Mouse (Mus musculus) lung, embryonic 14.5 days (tissue): Measurements from ENCODE around the gene Flt3. TPM values are rescaled to one million over a fixed set of nuclear protein-coding genes. Genes with fewer than 3 reads are reported as not detected.
A peak's percentile ranks its signal among the peaks of the same experiment; 100 is the strongest.

ENCODE experiments used
- ATAC-seq: fragments of 200-750 bp; cut with Nextera tagmentation; 2 replicates; pipeline ENCODE4 v1.8.0; 2017; ENCODE audit warnings: mild to moderate bottlenecking, moderate TSS enrichment, moderate library complexity; ENCODE audit not compliant: insufficient read depth
- DNase-seq: peaks from one replicate; pipeline ENCODE4 v3.0.0-alpha.2; 2015
- H3K27ac ChIP-seq: fragments of 300-500 bp; sonication (generic); 2 replicates; pipeline ENCODE4 v1.5.1; 2014; ENCODE audit warnings: low read depth, mild to moderate bottlenecking, moderate library complexity
- H3K27me3 ChIP-seq: fragments of 300-500 bp; sonication (generic); 2 replicates; pipeline ENCODE4 v1.6.1; 2014; ENCODE audit warnings: low read length, control low read depth; ENCODE audit not compliant: insufficient read depth
- H3K36me3 ChIP-seq: fragments of 300-500 bp; sonication (generic); 2 replicates; pipeline ENCODE4 v1.6.1; 2014; ENCODE audit warnings: control low read depth; ENCODE audit not compliant: insufficient read depth
- H3K4me1 ChIP-seq: fragments of 300-500 bp; sonication (generic); 2 replicates; pipeline ENCODE4 v1.6.1; 2014; ENCODE audit warnings: antibody characterized with exemption, control low read depth; ENCODE audit not compliant: insufficient read depth
- H3K4me2 ChIP-seq: fragments of 300-500 bp; sonication (generic); 2 replicates; pipeline ENCODE4 v1.6.1; 2014; ENCODE audit warnings: mild to moderate bottlenecking
- H3K4me3 ChIP-seq: fragments of 300-500 bp; sonication (generic); 2 replicates; pipeline ENCODE4 v1.5.1; 2014; ENCODE audit warnings: low read depth, low read length
- H3K9ac ChIP-seq: fragments of 300-500 bp; sonication (generic); 2 replicates; pipeline ENCODE4 v1.6.1; 2014
- H3K9me3 ChIP-seq: fragments of 300-500 bp; sonication (generic); 2 replicates; pipeline ENCODE4 v1.6.1; 2016; ENCODE audit warnings: low read depth, low read length, control low read depth
- CTCF ChIP-seq: IDR thresholded peaks from 2 replicates; pipeline ENCODE4 v1.5.1; 2016; ENCODE audit warnings: antibody characterized with exemption, low read depth
- WGBS: fragments of 180-500 bp; shearing (Covaris S2); extraction: QIAGEN DNeasy Blood & Tissue Kit; methylation state at CpG from one replicate; pipeline ENCODE4 v1.1.7; 2014; 5-methylcytosine and 5-hydroxymethylcytosine counted together
- polyA plus RNA-seq: library from polyadenylated mRNA; unstranded; fragments of >200 nt; fragmentation: Nextera tagmentation; extraction: Ambion mirVana; gene quantifications from 2 replicates; pipeline ENCODE4 v1.2.1, GENCODE M21; 2014

Gene Flt3
- polyA plus RNA-seq, 1 experiment from 2014 or later: 0.07 TPM

DNA sequence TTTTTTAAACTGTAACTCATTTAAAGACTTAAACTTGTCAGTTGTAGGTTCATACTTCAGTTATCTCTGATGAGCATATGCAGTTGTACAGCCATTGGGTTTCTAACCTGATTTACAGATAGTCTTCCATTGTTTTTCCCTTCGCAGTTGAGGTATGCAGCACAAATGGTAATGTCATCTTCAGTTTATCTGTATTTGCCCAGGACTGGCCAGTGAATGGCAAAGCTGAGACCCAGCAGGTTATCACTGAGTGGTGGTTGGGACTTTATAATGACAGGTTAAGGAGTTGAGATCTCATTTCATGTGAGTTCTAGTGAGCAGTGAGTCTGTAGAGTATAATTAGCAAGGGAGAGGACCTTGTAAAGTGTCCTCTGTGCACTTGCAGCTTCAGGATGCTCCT is 41.7 kb upstream of the Flt3 start:
- Histone ChIP-seq H3K4me3 (no peak overlapping the region), H3K4me1 (no peaks in the 10 kb centered on the region), H3K36me3 (no peaks in the 10 kb centered on the region), H3K4me2 (no peak overlapping the region), H3K27ac (no peak overlapping the region), H3K9me3 (no peaks in the 10 kb centered on the region), H3K9ac (no peak overlapping the region), H3K27me3 (no peaks in the 10 kb centered on the region)
- 74% methylated on average over 1 of the region's 1 CpGs for WGBS
- no peak for TF ChIP-seq CTCF
- DNase-seq: no peak
- ATAC-seq: no peak

DNA sequence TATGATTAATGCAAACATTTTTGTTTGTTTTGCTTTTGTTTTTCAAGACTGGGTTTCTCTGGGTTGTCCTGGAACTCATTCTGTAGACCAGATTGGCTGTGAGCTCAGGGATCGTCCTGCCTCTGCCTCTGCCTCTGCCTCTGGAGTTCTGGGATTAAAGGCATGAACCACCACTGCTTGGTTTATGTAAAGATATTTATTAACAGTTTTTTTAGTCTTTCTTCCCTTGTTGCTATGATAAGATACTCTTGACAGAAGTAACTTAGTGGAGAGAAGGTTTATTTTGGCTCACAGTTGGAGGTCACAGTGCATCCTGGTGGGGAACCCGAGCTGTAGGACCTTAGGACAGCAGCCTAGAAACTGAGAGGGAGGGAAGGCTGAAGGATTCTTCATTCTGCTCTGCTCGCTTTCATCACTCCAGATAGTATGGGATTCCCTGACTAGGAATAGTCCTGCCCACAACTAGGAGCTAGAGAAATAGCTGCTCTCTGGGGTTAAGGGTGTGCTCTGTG is 40.8 kb upstream of the Flt3 start:
- H3K9ac ChIP-seq: no peak overlapping the region
- ATAC-seq (no peak), DNase-seq (no peak)
- no peaks in the 10 kb centered on the region for H3K4me1 ChIP-seq
- no peaks in the 10 kb centered on the region for H3K36me3 ChIP-seq
- H3K9me3 ChIP-seq: no peaks in the 10 kb centered on the region
- no peak for TF ChIP-seq CTCF
- H3K27me3 ChIP-seq: no peaks in the 10 kb centered on the region
- H3K4me3 ChIP-seq: no peak overlapping the region
- WGBS: 55% methylated on average over 3 of the region's 3 CpGs
- H3K27ac ChIP-seq: no peak overlapping the region
- no peak overlapping the region for H3K4me2 ChIP-seq

DNA sequence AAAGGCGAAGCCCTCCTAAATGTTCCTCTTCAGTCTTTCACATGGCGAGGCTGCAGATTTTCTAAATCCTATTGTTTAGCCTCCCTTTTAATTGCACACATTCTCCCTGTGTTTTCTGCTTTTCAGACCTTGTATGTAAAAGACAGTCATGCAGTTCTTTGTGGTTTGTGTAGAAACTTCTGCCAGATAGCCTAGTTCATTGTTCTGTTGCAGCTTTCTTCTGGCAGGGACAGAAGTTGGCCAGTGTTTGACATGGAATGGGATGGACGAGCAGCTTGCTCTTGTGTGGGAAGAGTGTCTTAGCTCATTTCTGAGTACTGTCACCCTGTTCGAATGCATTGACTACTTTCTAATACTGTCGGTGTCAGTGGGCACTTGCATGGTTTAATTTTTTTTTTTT is 36.2 kb upstream of the Flt3 start:
- DNase-seq (no peak), ATAC-seq (no peak)
- Histone ChIP-seq H3K9ac (no peak overlapping the region), H3K4me2 (no peak overlapping the region), H3K27ac (no peak overlapping the region), H3K27me3 (no peaks in the 10 kb centered on the region), H3K36me3 (peaks cover 7% of the 10 kb centered on the region; the same call in 1 of the 2 replicates), H3K4me3 (no peak overlapping the region), H3K9me3 (no peaks in the 10 kb centered on the region), H3K4me1 (no peaks in the 10 kb centered on the region)
- WGBS: 79% methylated on average over 5 of the region's 5 CpGs
- TF ChIP-seq CTCF: no peak

DNA sequence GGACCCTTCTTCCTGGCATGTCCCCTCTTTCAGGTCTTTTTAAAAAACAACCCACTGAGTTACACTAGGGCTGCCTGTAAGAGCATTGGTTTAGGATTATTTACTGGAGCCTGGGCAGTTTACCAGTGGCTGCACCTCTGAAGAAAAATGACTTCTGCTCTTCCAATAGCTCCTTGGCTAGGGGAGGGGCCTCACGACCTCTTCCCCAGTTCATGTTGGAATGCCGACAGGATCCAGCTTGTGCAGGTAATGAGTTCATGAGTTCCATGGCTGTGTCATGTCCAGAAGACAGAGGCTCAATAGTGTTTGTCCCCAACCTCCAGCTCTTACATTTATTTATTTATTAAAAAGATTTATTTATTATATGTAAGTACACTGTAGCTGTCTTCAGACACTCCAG is 35.5 kb upstream of the Flt3 start:
- ATAC-seq (no peak), DNase-seq (no peak)
- no peaks in the 10 kb centered on the region for H3K9me3 ChIP-seq
- H3K4me2 ChIP-seq: peak overlapping the region; percentile 21; the same call in 1 of the 2 replicates
- no peak overlapping the region for H3K4me3 ChIP-seq
- 38% methylated on average over 2 of the region's 2 CpGs for WGBS
- peaks cover 7% of the 10 kb centered on the region; the same call in 1 of the 2 replicates for H3K36me3 ChIP-seq
- H3K27ac ChIP-seq: peak overlapping the region; percentile 50; the same call in 1 of the 2 replicates
- H3K27me3 ChIP-seq: no peaks in the 10 kb centered on the region
- H3K4me1 ChIP-seq: no peaks in the 10 kb centered on the region
- no peak overlapping the region for H3K9ac ChIP-seq
- TF ChIP-seq CTCF: no peak

DNA sequence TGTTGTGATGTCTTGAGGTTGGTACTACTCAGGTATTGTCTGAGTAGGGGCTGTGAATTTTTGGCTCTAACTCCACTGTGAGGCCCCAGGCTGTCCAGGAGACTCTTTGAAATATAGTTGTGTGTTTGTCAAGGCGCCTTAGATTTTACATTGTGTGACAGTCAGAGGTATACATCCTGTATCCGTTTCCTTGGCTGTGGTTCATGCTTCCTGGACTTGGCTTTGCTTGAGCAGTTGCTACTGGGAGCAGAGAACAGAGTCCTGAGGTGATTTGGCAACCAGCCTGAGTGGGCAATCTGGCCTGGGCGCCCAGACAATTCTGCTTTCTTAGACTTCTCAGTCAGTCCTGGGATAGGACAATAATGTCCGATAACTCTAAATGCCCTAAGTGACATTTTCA is 34.9 kb upstream of the Flt3 start:
- TF ChIP-seq CTCF: no peak
- WGBS: 52% methylated on average over 4 of the region's 4 CpGs
- Histone ChIP-seq H3K9me3 (no peaks in the 10 kb centered on the region), H3K36me3 (peaks cover 7% of the 10 kb centered on the region; the same call in 1 of the 2 replicates), H3K4me2 (no peak overlapping the region), H3K4me1 (no peaks in the 10 kb centered on the region), H3K27me3 (no peaks in the 10 kb centered on the region), H3K27ac (peak overlapping the region; percentile 65; the same call in 1 of the 2 replicates), H3K4me3 (no peak overlapping the region), H3K9ac (no peak overlapping the region)
- ATAC-seq: no peak
- DNase-seq: peak; percentile 61

DNA sequence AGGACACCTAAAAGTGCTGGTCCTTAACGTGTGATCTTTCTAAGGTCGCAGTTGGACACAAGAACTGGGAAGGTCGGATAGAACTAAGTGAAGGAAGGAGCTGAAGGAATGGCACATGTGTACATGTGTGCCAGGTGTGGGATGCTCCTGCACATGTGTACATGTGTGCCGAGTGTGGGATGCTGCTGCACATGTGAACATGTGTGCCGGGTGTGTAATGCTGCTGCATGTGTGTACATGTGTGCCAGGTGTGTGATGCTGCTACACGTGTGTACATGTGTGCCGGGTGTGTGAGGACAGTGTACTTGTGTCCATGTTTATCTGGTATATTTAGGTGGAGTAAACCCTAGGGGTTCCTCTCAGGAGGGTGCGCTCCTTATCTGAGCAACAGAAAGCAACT is 32.6 kb upstream of the Flt3 start:
- Histone ChIP-seq H3K36me3 (peaks cover 7% of the 10 kb centered on the region; the same call in 1 of the 2 replicates), H3K9ac (no peak overlapping the region), H3K4me2 (no peak overlapping the region), H3K4me3 (no peak overlapping the region), H3K9me3 (no peaks in the 10 kb centered on the region), H3K4me1 (peaks cover 4% of the 10 kb centered on the region; the same call in 1 of the 2 replicates), H3K27ac (no peak overlapping the region), H3K27me3 (no peaks in the 10 kb centered on the region)
- WGBS: 87% methylated on average over 8 of the region's 8 CpGs
- DNase-seq (no peak), ATAC-seq (no peak)
- TF ChIP-seq CTCF: no peak

DNA sequence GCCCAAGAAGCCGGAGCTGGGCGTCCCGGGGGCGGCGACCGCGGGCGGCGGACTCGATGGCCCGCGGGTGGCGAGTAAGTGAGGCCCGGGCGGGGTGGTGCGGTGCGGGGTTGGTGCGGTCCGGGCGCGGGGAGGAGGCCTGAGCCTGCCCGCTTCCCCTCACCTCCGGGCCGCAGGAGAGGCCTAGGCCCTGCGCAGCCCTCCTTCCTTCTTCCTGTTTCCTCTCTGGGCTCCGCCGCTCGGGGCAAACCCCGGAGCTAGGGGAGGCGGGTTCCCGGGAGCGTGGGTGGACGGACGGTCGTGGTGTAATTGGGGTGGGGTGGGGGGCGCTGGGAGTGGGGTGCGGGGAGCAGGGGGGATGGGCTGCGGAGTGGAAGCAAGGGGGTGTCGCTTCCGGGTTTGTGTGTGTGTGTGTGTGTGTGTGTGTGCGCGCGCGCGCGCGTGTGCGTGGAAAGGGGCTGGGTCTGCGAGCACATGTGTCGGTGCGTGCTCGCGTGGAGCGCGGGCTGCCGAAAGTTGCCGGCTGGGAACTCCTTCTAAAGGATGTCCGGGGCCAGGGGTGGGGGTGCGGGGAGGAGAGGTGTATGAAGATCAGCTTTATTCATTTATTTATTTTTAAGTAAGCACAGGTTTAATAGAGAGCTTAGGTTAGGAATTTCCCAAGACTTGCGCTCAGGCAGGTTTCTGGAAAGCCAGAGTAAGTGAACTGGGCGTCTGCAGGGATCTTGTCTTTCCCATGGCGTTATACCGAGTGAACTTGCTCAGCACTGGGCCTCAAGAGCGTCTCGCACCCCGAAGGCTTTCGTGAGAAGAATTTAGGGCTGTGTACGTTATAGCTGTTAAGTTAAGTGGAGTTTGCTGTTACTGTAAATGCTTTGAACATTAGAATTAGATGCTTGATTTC is 30.9 kb upstream of the Flt3 start:
- Histone ChIP-seq H3K4me3 (peak overlapping the region; percentile 99), H3K27me3 (no peaks in the 10 kb centered on the region), H3K9ac (peak overlapping the region; percentile 98), H3K4me1 (peaks cover 4% of the 10 kb centered on the region; the same call in 1 of the 2 replicates), H3K27ac (peak overlapping the region; percentile 99), H3K9me3 (no peaks in the 10 kb centered on the region), H3K36me3 (peaks cover 7% of the 10 kb centered on the region; the same call in 1 of the 2 replicates), H3K4me2 (peak overlapping the region; percentile 80)
- ATAC-seq (peak; percentile 66), DNase-seq (peak; percentile 71)
- TF ChIP-seq CTCF: no peak
- under 1% methylated on average over 67 of the region's 68 CpGs for WGBS
